Mouse (Mus musculus): Measurements from ENCODE around the gene Clcnkb. TPM values are rescaled to one million over a fixed set of nuclear protein-coding genes. Genes with fewer than 3 reads are reported as not detected.

Clcnkb gene
- polyA plus RNA-seq, 1 experiment from 2014 or later, result not detected

DNA sequence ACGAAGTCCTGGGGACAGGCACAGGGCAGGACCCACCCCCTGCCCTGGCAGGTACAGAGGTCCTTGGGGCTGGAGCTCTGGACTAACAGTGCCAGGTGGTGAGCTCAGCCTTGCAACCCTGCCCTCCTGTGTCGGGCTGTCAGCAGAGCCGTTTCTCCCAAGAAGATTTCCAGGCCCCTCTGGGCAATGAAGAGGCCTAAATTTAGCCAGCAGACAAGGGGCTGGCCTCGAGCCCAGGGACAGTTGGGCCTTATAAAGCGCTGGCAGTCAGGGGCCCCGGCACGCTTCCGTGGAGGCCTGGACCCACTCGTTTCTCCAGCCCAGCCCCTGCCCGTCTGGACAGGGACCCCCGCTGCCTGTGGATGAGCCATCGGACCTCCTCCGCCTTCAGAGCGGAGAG, 5.6 kb upstream of the Clcnkb start:
- DNase-seq (ENCODE audit: low spot score), result no peak
- Histone ChIP-seq H3K36me3 (ENCODE audit: control insufficient read depth, insufficient read depth, low read length) (no peaks in the 10 kb centered on the region), H3K27ac (ENCODE audit: low read depth, low read length) (no peak overlapping the region), H3K27me3 (ENCODE audit: control insufficient read depth, insufficient read depth, low read length) (peaks cover 2% of the 10 kb centered on the region; the same call in 1 of the 2 replicates), H3K4me2 (ENCODE audit: low read depth, low read length, severe bottlenecking) (no peak overlapping the region), H3K4me3 (ENCODE audit: low read depth, low read length) (no peak overlapping the region), H3K4me1 (replicated peaks; ENCODE audit: control insufficient read depth, insufficient read depth, low read length) (peaks cover 6% of the 10 kb centered on the region; the same call in 1 of the 2 replicates), H3K9me3 (ENCODE audit: control insufficient read depth, low read length) (no peaks in the 10 kb centered on the region), H3K9ac (ENCODE audit: low read length) (no peak overlapping the region; the same call in 1 of the 2 replicates)
- ATAC-seq (replicated peaks; ENCODE audit: low FRiP score), result no peak
- WGBS, result 70% methylated on average over 14 of the region's 14 CpGs

DNA sequence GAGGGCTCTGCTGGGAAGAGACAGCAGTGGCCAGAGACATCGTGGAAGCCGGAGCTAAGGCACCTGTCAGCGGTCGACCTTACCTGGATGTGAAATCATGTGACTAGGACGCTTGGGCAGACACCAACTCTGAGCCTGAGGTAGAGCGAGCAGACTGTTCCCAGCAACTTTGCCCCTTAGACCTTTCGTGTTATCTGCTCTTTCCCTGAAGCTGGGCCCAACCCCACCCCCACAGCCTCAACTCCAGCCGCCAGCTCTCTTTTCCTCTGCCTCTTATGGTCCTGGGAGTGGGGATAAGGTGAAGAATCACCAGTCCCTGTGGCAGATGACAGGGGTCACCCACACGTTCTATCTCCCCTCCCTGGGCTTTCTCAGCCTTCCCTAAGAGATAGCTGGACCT, 5.1 kb upstream of the Clcnkb start:
- H3K27ac ChIP-seq (ENCODE audit: low read depth, low read length), result no peak overlapping the region
- no peak for DNase-seq (ENCODE audit: low spot score)
- no peak overlapping the region for H3K9ac ChIP-seq (ENCODE audit: low read length)
- H3K36me3 ChIP-seq (ENCODE audit: control insufficient read depth, insufficient read depth, low read length), result no peaks in the 10 kb centered on the region
- peaks cover 5% of the 10 kb centered on the region; the same call in 1 of the 2 replicates for H3K4me1 ChIP-seq (replicated peaks; ENCODE audit: control insufficient read depth, insufficient read depth, low read length)
- H3K9me3 ChIP-seq (ENCODE audit: control insufficient read depth, low read length), result no peaks in the 10 kb centered on the region
- H3K27me3 ChIP-seq (ENCODE audit: control insufficient read depth, insufficient read depth, low read length), result peaks cover 2% of the 10 kb centered on the region; the same call in 1 of the 2 replicates
- no peak overlapping the region for H3K4me3 ChIP-seq (ENCODE audit: low read depth, low read length)
- ATAC-seq (replicated peaks; ENCODE audit: low FRiP score), result no peak
- WGBS, result 61% methylated on average over 9 of the region's 9 CpGs
- no peak overlapping the region for H3K4me2 ChIP-seq (ENCODE audit: low read depth, low read length, severe bottlenecking)

DNA sequence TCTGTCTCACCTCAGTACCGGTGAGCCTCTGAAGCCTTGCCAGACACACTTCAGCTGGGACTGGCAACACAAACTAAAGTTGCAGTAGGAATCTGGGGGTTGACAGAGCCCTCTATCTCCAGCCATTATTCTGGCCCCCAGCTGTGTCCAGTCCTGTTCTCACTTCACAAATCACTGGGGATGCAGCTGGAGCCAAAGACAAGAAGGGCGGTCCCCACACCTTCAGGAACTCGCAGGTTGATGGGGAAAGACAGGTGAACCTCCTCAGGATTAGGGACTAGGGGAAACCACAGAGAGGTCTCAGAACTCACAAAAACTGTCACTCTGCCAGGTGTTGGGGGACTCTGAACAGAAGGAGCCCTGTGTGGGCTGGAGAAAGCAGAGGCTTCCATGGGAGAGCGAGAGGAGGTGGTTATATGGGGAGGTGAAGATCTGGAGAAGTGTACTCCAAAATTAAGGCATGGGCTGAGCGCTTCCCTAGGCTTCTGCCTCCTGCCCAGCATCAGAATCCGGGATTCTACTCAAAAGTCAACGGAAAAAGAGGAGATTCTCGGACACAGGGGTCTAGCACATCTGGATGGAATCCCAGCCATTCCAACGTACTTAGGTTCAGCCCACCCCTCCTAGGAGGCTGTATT, 4.5 kb upstream of the Clcnkb start, which contains the start of gene Hspb7:
Hspb7 (plus strand) TSS at position 588 of the 638 bp plus-strand sequence.
- no peaks in the 10 kb centered on the region for H3K9me3 ChIP-seq (ENCODE audit: control insufficient read depth, low read length)
- H3K4me2 ChIP-seq (ENCODE audit: low read depth, low read length, severe bottlenecking), result no peak within 1 kb of the TSS
- no peak within 1 kb of the TSS; the same call in 1 of the 2 replicates for H3K9ac ChIP-seq (ENCODE audit: low read length)
- H3K4me3 ChIP-seq (ENCODE audit: low read depth, low read length), result no peak within 1 kb of the TSS
- ATAC-seq (replicated peaks; ENCODE audit: low FRiP score), result no peak
- no peak within 1 kb of the TSS for H3K27ac ChIP-seq (ENCODE audit: low read depth, low read length)
- peaks cover 2% of the 10 kb centered on the region; the same call in 1 of the 2 replicates for H3K27me3 ChIP-seq (ENCODE audit: control insufficient read depth, insufficient read depth, low read length)
- WGBS, result 65% methylated on average over 9 of the region's 9 CpGs
- 0 out of 2 replicates have a peak, but pooled peaks cover under 1% of the 10 kb centered on the region for H3K4me1 ChIP-seq (replicated peaks; ENCODE audit: control insufficient read depth, insufficient read depth, low read length)
- no peak for DNase-seq (ENCODE audit: low spot score)
- H3K36me3 ChIP-seq (ENCODE audit: control insufficient read depth, insufficient read depth, low read length), result no peaks in the 10 kb centered on the region

DNA sequence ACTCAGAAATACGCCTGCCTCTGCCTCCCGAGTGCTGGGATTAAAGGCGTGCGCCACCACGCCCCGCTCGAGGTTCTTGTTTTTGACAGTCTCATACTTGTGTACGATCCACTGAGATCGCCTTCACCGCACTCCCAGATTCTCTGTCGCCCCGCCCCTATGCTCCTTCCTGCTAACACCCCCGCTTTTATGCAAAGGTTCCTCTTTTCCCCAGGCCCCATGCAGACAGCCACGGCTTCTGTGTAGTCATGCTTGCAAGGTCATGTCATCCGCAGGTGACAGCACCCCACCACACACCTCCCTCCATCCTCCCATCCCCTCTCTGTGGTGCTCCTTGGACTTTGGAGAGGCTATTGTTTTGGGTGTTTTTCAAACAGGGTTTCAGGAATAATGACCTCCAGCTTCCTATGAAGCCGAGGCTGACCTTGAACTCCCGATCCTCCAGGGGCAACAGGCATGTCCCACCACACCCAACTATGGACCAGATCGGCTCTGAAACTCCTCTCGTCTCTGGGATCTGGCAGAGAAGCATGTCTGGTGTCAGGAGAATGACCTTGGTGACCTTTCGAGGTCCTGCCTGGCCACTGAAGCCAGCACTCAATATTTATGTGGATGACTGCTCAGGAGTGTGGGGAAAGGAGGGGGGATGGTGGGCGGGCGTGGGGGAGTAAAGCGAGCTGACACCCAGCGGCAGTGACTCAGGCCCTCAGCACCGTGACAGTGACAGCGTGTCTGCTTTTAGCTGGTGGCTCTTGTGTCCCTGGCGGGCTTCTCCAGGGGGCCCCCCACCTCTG, 3.8 kb upstream of the Clcnkb start:
- 75% methylated on average over 27 of the region's 27 CpGs for WGBS
- DNase-seq (ENCODE audit: low spot score) (no peak), ATAC-seq (replicated peaks; ENCODE audit: low FRiP score) (no peak)
- H3K4me3 ChIP-seq (ENCODE audit: low read depth, low read length), result no peak overlapping the region
- H3K36me3 ChIP-seq (ENCODE audit: control insufficient read depth, insufficient read depth, low read length), result no peaks in the 10 kb centered on the region
- no peak overlapping the region for H3K9ac ChIP-seq (ENCODE audit: low read length)
- no peak overlapping the region for H3K27ac ChIP-seq (ENCODE audit: low read depth, low read length)
- H3K27me3 ChIP-seq (ENCODE audit: control insufficient read depth, insufficient read depth, low read length), result no peaks in the 10 kb centered on the region
- no peak overlapping the region for H3K4me2 ChIP-seq (ENCODE audit: low read depth, low read length, severe bottlenecking)
- no peaks in the 10 kb centered on the region for H3K9me3 ChIP-seq (ENCODE audit: control insufficient read depth, low read length)
- no peaks in the 10 kb centered on the region for H3K4me1 ChIP-seq (replicated peaks; ENCODE audit: control insufficient read depth, insufficient read depth, low read length)

DNA sequence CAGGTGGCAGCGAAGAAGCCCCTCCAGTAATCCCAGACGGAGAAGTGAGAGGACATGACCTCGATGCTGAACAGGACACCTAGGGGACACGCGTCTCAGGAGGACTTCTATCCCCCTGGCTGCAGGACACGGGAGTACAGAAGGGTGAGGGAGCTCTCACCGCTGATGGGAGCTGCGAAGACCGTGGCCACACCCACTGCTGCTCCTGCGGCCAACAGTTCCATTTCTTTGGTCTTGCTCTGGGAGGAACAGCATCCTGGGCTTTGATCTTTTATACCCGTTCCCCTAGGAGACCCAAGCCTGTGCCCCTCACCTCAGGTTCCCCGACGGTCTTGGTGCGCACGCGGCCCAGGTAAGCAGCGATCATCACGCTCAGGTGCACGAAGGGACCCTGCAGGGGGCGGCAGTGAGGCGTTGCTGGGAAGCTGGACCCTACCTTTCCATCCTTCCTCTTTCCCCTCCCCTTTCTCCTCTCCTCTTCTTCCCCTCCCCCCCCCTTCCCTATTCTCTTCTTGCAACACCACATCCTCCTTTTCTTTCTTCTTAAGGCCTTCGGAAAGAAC, 4.3 kb downstream of the Clcnkb start:
- no peaks in the 10 kb centered on the region for H3K36me3 ChIP-seq (ENCODE audit: control insufficient read depth, insufficient read depth, low read length)
- ATAC-seq (replicated peaks; ENCODE audit: low FRiP score) (no peak), DNase-seq (ENCODE audit: low spot score) (no peak)
- H3K27me3 ChIP-seq (ENCODE audit: control insufficient read depth, insufficient read depth, low read length), result no peaks in the 10 kb centered on the region
- no peak overlapping the region for H3K27ac ChIP-seq (ENCODE audit: low read depth, low read length)
- 19% methylated on average over 22 of the region's 22 CpGs for WGBS
- no peaks in the 10 kb centered on the region for H3K9me3 ChIP-seq (ENCODE audit: control insufficient read depth, low read length)
- no peaks in the 10 kb centered on the region for H3K4me1 ChIP-seq (replicated peaks; ENCODE audit: control insufficient read depth, insufficient read depth, low read length)
- no peak overlapping the region for H3K4me3 ChIP-seq (ENCODE audit: low read depth, low read length)
- no peak overlapping the region for H3K4me2 ChIP-seq (ENCODE audit: low read depth, low read length, severe bottlenecking)
- H3K9ac ChIP-seq (ENCODE audit: low read length), result no peak overlapping the region

DNA sequence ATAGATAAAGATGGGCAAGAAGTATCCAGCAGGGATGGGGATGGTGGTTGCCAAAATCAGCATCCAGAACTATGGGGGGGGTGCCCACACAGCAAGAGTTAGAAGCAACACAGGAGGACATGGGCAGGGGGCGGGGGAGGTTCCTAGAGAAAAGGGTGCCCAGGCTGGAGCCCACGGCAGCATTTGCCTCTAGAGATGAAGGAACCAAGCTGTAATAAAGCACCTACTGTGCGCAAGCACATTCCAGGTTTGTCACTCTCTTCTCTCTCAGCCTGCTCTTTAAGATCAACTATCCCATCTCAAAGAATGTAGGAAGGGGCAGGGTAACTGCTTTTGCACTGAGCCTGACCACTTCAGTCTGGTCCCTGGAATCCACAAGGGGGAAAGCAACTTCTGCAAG, 7.2 kb downstream of the Clcnkb start:
- Histone ChIP-seq H3K4me1 (replicated peaks; ENCODE audit: control insufficient read depth, insufficient read depth, low read length) (0 out of 2 replicates have a peak, but pooled peaks cover 2% of the 10 kb centered on the region), H3K27ac (ENCODE audit: low read depth, low read length) (no peak overlapping the region), H3K27me3 (ENCODE audit: control insufficient read depth, insufficient read depth, low read length) (no peaks in the 10 kb centered on the region; the same call in 1 of the 2 replicates), H3K9me3 (ENCODE audit: control insufficient read depth, low read length) (no peaks in the 10 kb centered on the region), H3K4me2 (ENCODE audit: low read depth, low read length, severe bottlenecking) (no peak overlapping the region), H3K36me3 (ENCODE audit: control insufficient read depth, insufficient read depth, low read length) (no peaks in the 10 kb centered on the region), H3K9ac (ENCODE audit: low read length) (no peak overlapping the region), H3K4me3 (ENCODE audit: low read depth, low read length) (no peak overlapping the region)
- DNase-seq (ENCODE audit: low spot score) (no peak), ATAC-seq (replicated peaks; ENCODE audit: low FRiP score) (no peak)
- WGBS, result 93% methylated on average over 3 of the region's 3 CpGs

DNA sequence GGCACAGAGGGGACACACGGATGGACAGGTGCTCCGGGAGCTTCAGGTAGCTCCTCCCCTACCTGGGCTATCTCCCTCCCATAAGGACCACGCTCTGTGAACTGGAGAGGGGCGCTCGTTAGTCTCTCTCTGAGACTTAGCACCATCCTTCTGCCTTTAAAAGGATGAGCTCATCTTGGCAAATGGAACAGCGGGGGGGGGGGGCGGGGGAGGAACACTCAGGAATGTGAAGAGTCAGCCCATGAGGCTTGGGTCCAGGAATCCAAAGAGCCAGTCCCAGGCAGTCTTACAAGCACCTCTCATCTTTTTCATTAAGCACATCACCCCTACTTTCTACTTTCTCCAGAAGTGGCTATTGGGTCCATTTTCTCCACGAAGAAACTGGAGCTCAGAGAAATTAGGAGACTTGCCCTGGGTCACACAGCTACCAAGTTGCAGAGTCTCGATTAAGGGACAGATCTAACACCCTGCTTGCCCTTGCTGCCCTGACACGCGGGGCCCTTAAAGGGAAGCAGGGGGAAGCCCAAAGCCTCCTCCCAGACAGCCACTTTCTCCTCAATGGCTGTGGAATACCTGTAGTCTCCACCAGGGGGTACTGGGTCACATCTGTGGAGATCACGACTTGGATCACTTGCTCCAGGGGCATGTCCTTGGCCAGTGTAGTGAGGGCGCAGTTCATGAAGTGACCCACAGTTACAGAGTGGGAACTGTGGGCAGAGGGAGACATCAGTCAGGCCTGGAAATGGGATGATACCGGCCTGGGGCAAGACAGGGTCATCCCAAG, 9.1 kb downstream of the Clcnkb start:
- WGBS, result 53% methylated on average over 13 of the region's 14 CpGs
- no peaks in the 10 kb centered on the region; the same call in 1 of the 2 replicates for H3K27me3 ChIP-seq (ENCODE audit: control insufficient read depth, insufficient read depth, low read length)
- no peaks in the 10 kb centered on the region for H3K9me3 ChIP-seq (ENCODE audit: control insufficient read depth, low read length)
- no peak overlapping the region for H3K9ac ChIP-seq (ENCODE audit: low read length)
- ATAC-seq (replicated peaks; ENCODE audit: low FRiP score) (no peak), DNase-seq (ENCODE audit: low spot score) (no peak)
- H3K4me1 ChIP-seq (replicated peaks; ENCODE audit: control insufficient read depth, insufficient read depth, low read length), result 0 out of 2 replicates have a peak, but pooled peaks cover 2% of the 10 kb centered on the region
- H3K36me3 ChIP-seq (ENCODE audit: control insufficient read depth, insufficient read depth, low read length), result no peaks in the 10 kb centered on the region
- no peak overlapping the region for H3K27ac ChIP-seq (ENCODE audit: low read depth, low read length)
- H3K4me2 ChIP-seq (ENCODE audit: low read depth, low read length, severe bottlenecking), result no peak overlapping the region
- H3K4me3 ChIP-seq (ENCODE audit: low read depth, low read length), result no peak overlapping the region

DNA sequence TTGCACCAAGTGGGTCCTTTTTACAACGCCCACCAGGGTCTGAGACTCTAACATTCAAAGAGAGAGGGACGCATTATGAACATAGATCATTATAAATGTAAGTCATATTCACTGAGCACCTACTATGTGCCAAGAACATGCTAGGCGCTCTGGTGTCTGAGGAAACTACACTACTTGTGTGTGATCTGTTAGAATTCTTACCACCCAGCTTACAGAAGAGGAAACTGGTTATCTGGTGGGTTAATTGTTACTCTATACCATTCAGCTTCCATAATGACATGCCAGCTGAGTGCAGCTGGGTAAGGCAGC, 10.5 kb downstream of the Clcnkb start:
- Histone ChIP-seq H3K9me3 (ENCODE audit: control insufficient read depth, low read length) (no peaks in the 10 kb centered on the region), H3K36me3 (ENCODE audit: control insufficient read depth, insufficient read depth, low read length) (no peaks in the 10 kb centered on the region), H3K4me2 (ENCODE audit: low read depth, low read length, severe bottlenecking) (no peak overlapping the region), H3K27me3 (ENCODE audit: control insufficient read depth, insufficient read depth, low read length) (no peaks in the 10 kb centered on the region; the same call in 1 of the 2 replicates), H3K27ac (ENCODE audit: low read depth, low read length) (no peak overlapping the region), H3K4me3 (ENCODE audit: low read depth, low read length) (no peak overlapping the region), H3K9ac (ENCODE audit: low read length) (no peak overlapping the region), H3K4me1 (replicated peaks; ENCODE audit: control insufficient read depth, insufficient read depth, low read length) (0 out of 2 replicates have a peak, but pooled peaks cover 2% of the 10 kb centered on the region)
- DNase-seq (ENCODE audit: low spot score) (no peak), ATAC-seq (replicated peaks; ENCODE audit: low FRiP score) (no peak)
- WGBS, result 85% methylated on average over 3 of the region's 3 CpGs

All from forebrain, embryonic 11.5 days (tissue).